Mouse (Mus musculus) kidney, adult 2 months (tissue): ENCODE measurements at regions not wholly inside any gene's neighbourhood (a gene's known extent, or its start where the extent isn't known, plus 50 kb on each side); places are given as distances from the start of the nearest gene placed in this dataset.

Source experiments
- CTCF ChIP-seq: fragments of 200-500 bp; conservative IDR thresholded peaks from 2 replicates; pipeline ENCODE4 v1.5.1; 2011; ENCODE audit warnings: low read depth, mild to moderate bottlenecking, control low read depth, low read length, moderate library complexity, mixed read lengths; ENCODE audit not compliant: insufficient read depth, insufficient read length
- POLR2A ChIP-seq: fragments of 200-500 bp; IDR thresholded peaks from one replicate; pipeline ENCODE4 v1.6.1; 2011; ENCODE audit warnings: low read depth, low read length, control low read depth

DNA sequence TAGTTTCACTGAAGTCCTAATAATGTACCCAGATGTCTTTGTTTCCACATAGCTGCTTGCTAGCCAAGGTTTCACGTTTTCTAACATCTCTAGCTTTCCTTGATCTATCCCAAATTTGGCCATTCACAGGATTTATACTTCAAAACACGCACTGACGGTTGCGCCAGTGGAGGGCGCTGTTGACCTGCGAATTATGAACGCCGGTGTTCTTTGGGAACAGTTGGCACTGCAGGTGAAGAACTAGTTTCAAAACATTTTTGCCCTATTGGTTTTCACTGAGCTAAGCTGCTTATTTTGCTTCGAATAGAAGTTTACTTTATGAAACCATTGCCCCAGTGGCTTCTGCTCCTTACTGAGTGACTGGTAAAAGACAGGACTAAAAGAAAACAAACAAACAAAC lies 76.7 kb upstream of the Slitrk3 start:
- peak; percentile 68 for TF ChIP-seq CTCF
- TF ChIP-seq POLR2A: no peak
